Mouse (Mus musculus) cerebellum, adult 2 months (tissue): Measurements from ENCODE around the gene Vps52. TPM values are rescaled to one million over a fixed set of nuclear protein-coding genes. Genes with fewer than 3 reads are reported as not detected.
"Not testable (repeated sequence)": the region's sequence is repeated elsewhere in the genome, so short reads cannot be mapped to it uniquely, and the experiment has no call there.

Experiments used
- DNase-seq, 2 experiments: peaks; one replicate each; pipeline ENCODE4 v3.0.0; 2021
- H3K27ac ChIP-seq: fragments of 200-500 bp; 2 replicates; pipeline ENCODE4 v1.5.1; 2012; ENCODE audit warnings: low read length, control low read depth, inconsistent platforms; ENCODE audit not compliant: insufficient read depth
- H3K27me3 ChIP-seq: fragments of 200-500 bp; 2 replicates; pipeline ENCODE4 v1.6.1; 2012; ENCODE audit warnings: inconsistent platforms, mild to moderate bottlenecking, low read length, moderate library complexity; ENCODE audit not compliant: control insufficient read depth, insufficient read depth
- H3K4me1 ChIP-seq: fragments of 200-500 bp; 2 replicates; pipeline ENCODE4 v1.6.1; 2011; ENCODE audit warnings: low read length; ENCODE audit not compliant: control insufficient read depth, insufficient read depth
- H3K4me3 ChIP-seq: fragments of 200-500 bp; replicated peaks from 2 replicates; pipeline ENCODE3; 2011; ENCODE audit warnings: mild to moderate bottlenecking, low read depth, low read length, control low read depth; ENCODE audit not compliant: insufficient read depth
- CTCF ChIP-seq: fragments of 200-500 bp; IDR thresholded peaks from 2 replicates; pipeline ENCODE4 v1.5.1; 2011; ENCODE audit warnings: low read depth, mild to moderate bottlenecking, control low read depth, low read length, moderate library complexity, borderline replicate concordance; ENCODE audit not compliant: insufficient read depth
- POLR2A ChIP-seq: fragments of 200-500 bp; IDR thresholded peaks from 2 replicates; pipeline ENCODE4 v1.6.1; 2011; ENCODE audit warnings: low read length, control low read depth, borderline replicate concordance; ENCODE audit not compliant: insufficient read depth
- WGBS: fragments of 180-500 bp; shearing (Covaris S2); methylation state at CpG from one replicate; pipeline ENCODE4 v1.1.7; 2018; 5-methylcytosine and 5-hydroxymethylcytosine counted together
- polyA plus RNA-seq: library from polyadenylated mRNA; depleted of rRNA; stranded (reverse); fragments of >200 nt; gene quantifications from 2 replicates; pipeline ENCODE4 v1.2.3, GENCODE M21; 2012

The Vps52 gene
- polyA plus RNA-seq, 1 experiment = 73.5 TPM

DNA sequence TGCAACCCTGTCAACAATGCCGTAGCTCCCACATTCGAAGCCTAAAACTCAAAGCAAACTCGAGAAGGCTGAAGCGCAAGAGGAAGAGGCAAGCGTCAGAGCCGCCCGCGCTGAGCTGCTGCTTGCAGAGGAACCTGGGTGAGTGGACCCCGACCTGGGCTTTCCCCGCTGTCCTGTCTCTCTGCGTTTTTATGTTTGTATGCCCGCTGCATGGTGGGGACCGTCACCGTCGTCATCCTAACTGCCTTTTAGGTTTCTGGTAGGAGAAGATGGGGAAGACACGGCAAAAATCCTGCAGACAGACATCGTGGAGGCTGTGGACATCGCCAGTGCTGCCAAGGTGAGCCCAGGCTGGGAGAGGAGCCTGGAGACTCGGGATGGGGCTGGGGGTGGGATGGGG lies 14.2 kb upstream of the Vps52 start:
- Histone ChIP-seq H3K4me3 (peak overlapping the region; percentile 91), H3K27ac (no peak overlapping the region), H3K27me3 (no peaks in the 10 kb centered on the region), H3K4me1 (peaks cover 5% of the 10 kb centered on the region; the same call in 1 of the 2 replicates)
- no peak for DNase-seq
- WGBS = 58% methylated on average over 19 of the region's 19 CpGs
- TF ChIP-seq CTCF (no peak), POLR2A (no peak)

DNA sequence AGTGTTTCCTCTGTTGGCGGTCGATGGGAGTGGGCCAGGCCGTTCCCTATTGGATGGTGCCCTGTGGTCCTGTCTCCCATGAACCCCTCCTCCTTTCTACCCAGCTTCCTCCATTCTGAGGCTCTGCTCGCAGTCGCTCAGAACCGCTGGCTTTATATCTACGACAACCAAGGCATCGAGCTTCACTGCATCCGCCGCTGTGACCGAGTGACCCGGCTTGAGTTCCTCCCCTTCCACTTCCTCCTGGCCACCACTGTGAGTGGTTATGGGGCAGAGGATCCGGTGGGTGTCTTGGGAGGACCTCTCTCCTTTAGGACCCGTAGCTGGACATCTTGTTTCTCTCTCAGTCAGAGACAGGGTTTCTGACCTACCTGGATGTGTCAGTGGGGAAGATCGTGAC lies 12.2 kb upstream of the Vps52 start:
- H3K4me3 ChIP-seq = no peak overlapping the region
- H3K27ac ChIP-seq = no peak overlapping the region
- no peaks in the 10 kb centered on the region for H3K27me3 ChIP-seq
- TF ChIP-seq CTCF = no peak
- H3K4me1 ChIP-seq = peaks cover 5% of the 10 kb centered on the region; the same call in 1 of the 2 replicates
- DNase-seq = no peak
- WGBS = 88% methylated on average over 15 of the region's 15 CpGs

DNA sequence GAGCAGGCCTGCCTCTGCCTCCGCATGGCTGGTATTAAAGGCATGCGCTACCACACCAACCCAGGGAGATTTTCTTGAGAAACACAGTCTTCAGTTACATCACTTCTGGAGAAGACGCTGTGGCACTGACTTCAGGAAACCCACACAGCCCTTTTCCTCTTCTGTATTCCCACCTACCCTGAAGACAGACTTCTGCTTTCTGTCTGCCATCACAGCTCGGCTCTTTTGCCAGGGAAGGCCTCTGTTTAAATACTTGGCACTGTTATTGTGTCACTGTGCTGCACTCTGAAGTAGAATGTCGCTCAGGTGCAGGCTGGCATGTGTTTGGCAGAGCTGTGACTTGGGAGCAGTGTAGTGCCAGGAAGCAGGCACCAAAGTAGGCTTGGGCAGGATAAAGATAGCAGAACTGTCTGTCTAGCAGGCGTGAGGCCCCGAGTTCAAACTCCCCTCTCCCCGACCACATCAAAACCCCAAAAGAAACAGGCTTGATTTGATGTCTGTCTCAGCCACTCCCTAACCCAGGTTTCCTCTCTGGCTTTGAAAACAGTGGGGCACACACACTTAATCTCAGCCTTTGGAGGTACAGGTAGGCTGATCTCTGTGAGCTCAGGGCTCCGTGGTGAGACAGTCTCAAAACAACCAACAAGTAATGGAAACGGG lies 8.1 kb upstream of the Vps52 start:
- Histone ChIP-seq H3K27me3 (no peaks in the 10 kb centered on the region), H3K27ac (no peak overlapping the region)
- TF ChIP-seq CTCF (no peak), POLR2A (no peak)

DNA sequence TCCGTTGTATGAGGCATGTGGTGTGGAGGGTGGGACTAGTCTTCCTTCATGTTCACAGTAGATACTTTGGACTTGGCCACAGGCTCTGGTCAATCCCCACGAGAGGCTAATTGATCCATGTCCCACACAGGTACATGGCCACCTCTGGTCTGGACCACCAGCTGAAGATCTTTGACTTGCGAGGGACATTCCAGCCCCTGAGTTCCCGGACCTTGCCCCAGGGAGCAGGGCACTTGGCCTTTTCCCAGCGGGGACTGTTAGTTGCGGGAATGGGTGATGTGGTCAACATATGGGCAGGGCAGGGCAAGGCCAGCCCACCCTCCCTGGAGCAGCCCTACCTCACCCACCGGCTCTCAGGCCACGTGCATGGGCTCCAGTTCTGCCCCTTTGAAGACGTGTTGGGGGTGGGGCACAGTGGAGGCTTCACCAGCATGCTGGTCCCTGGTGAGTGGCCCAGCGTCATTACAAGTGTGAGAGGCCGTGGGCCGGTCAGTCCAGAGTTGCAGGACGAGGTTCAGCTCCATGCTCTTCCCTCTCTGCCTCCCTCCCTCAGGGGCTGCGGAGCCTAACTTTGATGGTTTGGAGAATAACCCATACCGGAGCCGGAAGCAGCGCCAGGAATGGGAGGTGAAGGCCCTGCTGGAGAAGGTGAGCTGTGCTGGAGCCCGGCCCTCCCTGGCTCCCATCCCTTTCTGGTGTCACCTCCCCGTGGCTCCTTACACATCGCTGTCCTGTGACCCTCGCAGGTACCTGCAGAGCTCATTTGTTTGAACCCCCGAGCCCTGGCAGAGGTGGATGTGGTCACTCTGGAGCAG lies 7.3 kb upstream of the Vps52 start:
- TF ChIP-seq CTCF = no peak
- TF ChIP-seq POLR2A = no peak
- 78% methylated on average over 22 of the region's 22 CpGs for WGBS
- H3K4me1 ChIP-seq = peaks cover 16% of the 10 kb centered on the region
- H3K27ac ChIP-seq = no peak overlapping the region
- no peaks in the 10 kb centered on the region for H3K27me3 ChIP-seq
- H3K4me3 ChIP-seq = no peak overlapping the region
- no peak for DNase-seq

More for the DNA sequence above, 8.1 kb upstream of the Vps52 start:
- no peak for DNase-seq
- Histone ChIP-seq H3K4me1 (peaks cover 16% of the 10 kb centered on the region), H3K4me3 (no peak overlapping the region)
- WGBS = 76% methylated on average over 10 of the region's 10 CpGs

DNA sequence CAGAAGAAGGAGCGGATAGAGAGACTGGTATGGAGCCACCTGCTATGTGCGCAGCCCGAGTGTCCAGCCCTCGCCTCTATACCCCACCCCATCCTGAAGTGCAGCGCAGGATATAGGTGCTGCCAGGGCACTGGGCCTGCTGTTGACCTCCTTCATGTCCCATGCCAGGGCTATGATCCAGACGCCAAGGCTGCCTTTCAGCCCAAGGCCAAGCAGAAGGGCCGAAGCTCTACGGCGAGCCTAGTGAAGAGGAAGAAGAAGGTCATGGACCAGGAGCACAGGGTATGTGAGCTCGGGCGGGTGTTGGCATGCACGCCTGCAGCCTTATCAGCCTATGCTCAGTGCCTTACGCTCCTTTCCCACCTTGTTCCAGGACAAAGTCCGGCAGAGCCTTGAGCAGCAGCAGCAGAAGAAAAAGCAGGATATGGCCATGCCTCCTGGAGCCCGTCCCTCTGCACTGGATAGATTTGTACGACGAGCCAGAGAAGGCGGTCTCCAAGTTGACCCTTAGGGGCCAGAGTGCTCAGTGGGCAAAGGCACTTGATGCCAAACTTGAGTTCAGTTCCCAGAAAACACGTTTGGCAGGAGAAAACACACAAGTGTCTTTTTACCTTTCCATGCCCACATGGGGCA lies 6.6 kb upstream of the Vps52 start:
- H3K4me3 ChIP-seq = no peak overlapping the region
- no peak overlapping the region for H3K27ac ChIP-seq
- peaks cover 16% of the 10 kb centered on the region for H3K4me1 ChIP-seq
- 82% methylated on average over 19 of the region's 19 CpGs for WGBS
- DNase-seq = no peak
- H3K27me3 ChIP-seq = no peaks in the 10 kb centered on the region
- TF ChIP-seq POLR2A (no peak), CTCF (no peak)

DNA sequence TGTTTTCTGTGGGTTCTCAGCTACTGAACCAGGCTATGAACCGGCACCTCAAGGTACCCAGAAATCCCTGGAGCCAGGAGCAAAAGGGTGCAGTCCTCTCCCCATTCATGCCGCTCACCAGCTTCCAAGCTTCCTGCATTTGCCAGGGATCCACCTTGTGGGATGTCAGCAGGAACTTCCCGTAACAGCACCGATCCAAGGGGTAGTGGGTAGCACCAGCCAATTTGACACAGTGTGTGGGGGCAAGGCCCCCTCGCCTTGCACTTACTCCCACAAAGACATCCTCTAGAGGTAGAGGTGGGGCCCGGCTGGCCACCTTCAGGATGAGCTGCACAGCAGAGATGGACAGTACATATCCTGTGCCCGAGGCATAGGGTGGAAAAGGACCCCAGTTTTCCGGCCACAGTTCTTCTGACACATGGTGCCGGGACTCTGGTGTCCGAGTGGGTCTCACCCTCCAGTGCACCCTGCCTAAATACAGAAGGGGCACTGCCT lies 5.4 kb upstream of the Vps52 start:
- Histone ChIP-seq H3K4me3 (peak overlapping the region; percentile 71), H3K4me1 (peaks cover 16% of the 10 kb centered on the region), H3K27me3 (no peaks in the 10 kb centered on the region), H3K27ac (peak overlapping the region; percentile 30)
- no peak for TF ChIP-seq POLR2A
- no peak for TF ChIP-seq CTCF
- no peak for DNase-seq
- 54% methylated on average over 10 of the region's 10 CpGs for WGBS

DNA sequence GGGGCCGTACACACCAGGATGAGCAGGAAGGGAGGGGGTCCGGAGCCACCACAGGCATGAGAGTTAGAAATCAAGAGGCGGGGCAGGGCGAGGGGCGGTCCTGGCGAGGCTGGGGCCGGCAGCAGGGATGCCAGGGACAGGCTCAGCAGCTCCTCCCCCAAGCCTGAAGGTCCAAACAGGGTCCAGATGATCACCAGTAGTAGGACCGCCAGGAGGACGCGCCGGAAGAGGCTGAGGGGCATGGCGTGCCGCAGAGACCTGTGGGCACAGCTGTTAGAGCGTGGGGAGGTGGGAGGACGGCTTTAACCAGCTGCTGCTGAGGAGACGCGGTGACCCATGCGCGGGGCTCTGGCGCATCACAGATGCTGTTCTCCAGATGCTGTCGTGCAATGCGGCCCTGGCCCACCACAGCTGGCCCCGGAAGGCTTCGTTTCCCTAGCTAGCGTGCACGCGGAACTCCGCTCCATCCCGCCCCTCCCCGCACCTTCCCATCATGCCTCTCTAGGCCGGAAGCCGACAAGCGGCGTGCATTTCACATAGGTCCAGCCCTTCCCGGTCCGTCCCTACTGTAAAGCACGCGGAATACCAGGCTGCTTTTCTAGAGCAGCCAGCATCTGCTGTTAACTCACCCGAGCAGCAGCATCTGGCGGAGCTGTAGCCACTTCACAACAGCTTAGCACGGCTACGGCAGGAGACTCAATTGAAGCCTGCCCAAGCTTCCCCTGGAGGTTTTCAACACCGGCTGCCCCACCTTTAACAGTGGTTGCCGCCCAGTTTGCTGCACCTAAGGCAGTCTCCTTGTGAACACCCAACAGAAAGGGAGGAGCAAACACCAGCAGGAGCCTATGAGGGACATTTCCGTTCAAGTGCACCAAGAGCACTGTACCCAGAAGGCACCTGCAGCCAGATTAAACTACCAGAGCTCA lies 4.3 kb upstream of the Vps52 start, which contains the start of gene B3galt4:
B3galt4 (minus strand) TSS at position 468 of the 926 bp plus-strand sequence.
- Histone ChIP-seq H3K4me3 (peak within 1 kb of the TSS; percentile 71), H3K27ac (peak within 1 kb of the TSS; percentile 30), H3K4me1 (peaks cover 16% of the 10 kb centered on the region), H3K27me3 (no peaks in the 10 kb centered on the region)
- DNase-seq = peak; percentile 68 to 73
- under 1% methylated on average over 45 of the region's 45 CpGs for WGBS
- TF ChIP-seq CTCF (no peak), POLR2A (peak; percentile 43; the same call in 1 of the 2 replicates)

DNA sequence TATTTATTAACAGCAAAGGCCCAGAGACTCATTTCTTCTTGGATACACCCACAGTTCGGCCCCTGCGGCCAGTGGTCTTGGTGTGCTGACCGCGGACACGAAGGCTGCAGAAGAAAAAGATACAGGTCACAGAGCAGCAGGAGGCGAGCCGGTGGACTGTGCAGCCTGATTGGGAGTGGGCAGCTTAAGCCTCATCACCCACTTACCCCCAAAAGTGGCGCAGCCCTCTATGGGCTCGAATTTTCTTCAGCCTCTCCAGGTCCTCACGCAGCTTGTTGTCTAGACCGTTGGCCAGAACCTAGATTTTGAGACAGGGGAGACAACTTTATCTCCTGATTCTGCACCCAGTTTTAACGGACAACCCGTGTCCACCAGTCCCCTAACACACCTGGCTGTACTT lies 3.6 kb upstream of the Vps52 start:
- H3K4me1 ChIP-seq = peaks cover 16% of the 10 kb centered on the region
- WGBS = 64% methylated on average over 13 of the region's 13 CpGs
- not testable (repeated sequence) for H3K27ac ChIP-seq, H3K27me3 ChIP-seq, H3K4me3 ChIP-seq, DNase-seq
